Mouse (Mus musculus) hindbrain, embryonic 11.5 days (tissue): ENCODE measurements at regions not wholly inside any gene's neighbourhood (a gene's known extent, or its start where the extent isn't known, plus 50 kb on each side); places are given as distances from the start of the nearest gene placed in this dataset.

Experiments
- ATAC-seq: fragments of 200-750 bp; cut with Nextera tagmentation; 2 replicates; pipeline ENCODE4 v1.8.0; 2017; ENCODE audit warnings: mild to moderate bottlenecking, moderate TSS enrichment, moderate library complexity; ENCODE audit not compliant: low FRiP score
- DNase-seq: peaks from one replicate; pipeline ENCODE4 v3.0.0-alpha.2; 2015; ENCODE audit warnings: low spot score
- H3K27ac ChIP-seq: fragments of 300-500 bp; sonication (generic); 2 replicates; pipeline ENCODE4 v1.5.1; 2014; ENCODE audit warnings: mild to moderate bottlenecking, low read depth, low read length
- H3K27me3 ChIP-seq: fragments of 300-500 bp; sonication (generic); 2 replicates; pipeline ENCODE4 v1.6.1; 2014; ENCODE audit warnings: mild to moderate bottlenecking, low read length, moderate library complexity, mixed read lengths; ENCODE audit not compliant: control insufficient read depth, insufficient read depth
- H3K36me3 ChIP-seq: fragments of 300-500 bp; sonication (generic); 2 replicates; pipeline ENCODE4 v1.6.1; 2014; ENCODE audit warnings: mild to moderate bottlenecking, low read length, moderate library complexity, mixed read lengths; ENCODE audit not compliant: control insufficient read depth, insufficient read depth
- H3K4me1 ChIP-seq: fragments of 300-500 bp; sonication (generic); replicated peaks from 2 replicates; pipeline ENCODE4 v1.6.1; 2014; ENCODE audit warnings: low read length, mixed read lengths; ENCODE audit not compliant: control insufficient read depth, insufficient read depth
- H3K4me2 ChIP-seq: fragments of 300-500 bp; sonication (generic); replicated peaks from 2 replicates; pipeline ENCODE4 v1.6.1; 2014; ENCODE audit warnings: mild to moderate bottlenecking, low read depth, low read length
- H3K4me3 ChIP-seq: fragments of 300-500 bp; sonication (generic); 2 replicates; pipeline ENCODE4 v1.5.1; 2014; ENCODE audit warnings: low read depth, low read length
- H3K9ac ChIP-seq: fragments of 300-500 bp; sonication (generic); 2 replicates; pipeline ENCODE4 v1.6.1; 2014; ENCODE audit warnings: low read depth, low read length
- H3K9me3 ChIP-seq: fragments of 300-500 bp; sonication (generic); 2 replicates; pipeline ENCODE4 v1.6.1; 2016; ENCODE audit warnings: low read length; ENCODE audit not compliant: control insufficient read depth
- WGBS: fragments of 180-500 bp; shearing (Covaris S2); extraction: QIAGEN DNeasy Blood & Tissue Kit; methylation state at CpG from one replicate; pipeline ENCODE4 v1.1.7; 2014; 5-methylcytosine and 5-hydroxymethylcytosine counted together

GRCm38 (mm10) chr13:41694749-41695419 is 89.2 kb downstream of the Tmem170b start:
- Histone ChIP-seq H3K27me3 (no peaks in the 10 kb centered on the region), H3K27ac (no peak overlapping the region), H3K4me2 (no peak overlapping the region), H3K9me3 (no peaks in the 10 kb centered on the region), H3K9ac (no peak overlapping the region), H3K4me3 (no peak overlapping the region), H3K36me3 (no peaks in the 10 kb centered on the region), H3K4me1 (no peaks in the 10 kb centered on the region)
- no peak for ATAC-seq
- 78% methylated on average over 9 of the region's 9 CpGs for WGBS
- no peak for DNase-seq

GRCm38 (mm10) chr13:41696767-41697445 is 91.2 kb downstream of the Tmem170b start:
- Histone ChIP-seq H3K4me1 (no peaks in the 10 kb centered on the region), H3K9ac (no peak overlapping the region), H3K36me3 (no peaks in the 10 kb centered on the region), H3K9me3 (no peaks in the 10 kb centered on the region), H3K27me3 (no peaks in the 10 kb centered on the region), H3K4me3 (no peak overlapping the region), H3K4me2 (no peak overlapping the region), H3K27ac (no peak overlapping the region)
- ATAC-seq (no peak), DNase-seq (no peak)
- WGBS = 70% methylated on average over 7 of the region's 7 CpGs

GRCm38 (mm10) chr13:41701345-41701744 is 95.6 kb downstream of the Tmem170b start:
- Histone ChIP-seq H3K9me3 (no peaks in the 10 kb centered on the region), H3K4me1 (no peaks in the 10 kb centered on the region), H3K4me3 (no peak overlapping the region), H3K36me3 (no peaks in the 10 kb centered on the region), H3K4me2 (no peak overlapping the region), H3K27ac (no peak overlapping the region), H3K27me3 (no peaks in the 10 kb centered on the region), H3K9ac (no peak overlapping the region)
- DNase-seq (no peak), ATAC-seq (no peak)
- WGBS = 79% methylated on average over 3 of the region's 3 CpGs

GRCm38 (mm10) chr13:41701829-41702231 is 96.1 kb downstream of the Tmem170b start:
- H3K9me3 ChIP-seq = no peaks in the 10 kb centered on the region
- DNase-seq (no peak), ATAC-seq (no peak)
- H3K4me3 ChIP-seq = no peak overlapping the region
- H3K27ac ChIP-seq = no peak overlapping the region
- no peaks in the 10 kb centered on the region for H3K27me3 ChIP-seq
- no peak overlapping the region for H3K4me2 ChIP-seq
- 88% methylated on average over 8 of the region's 8 CpGs for WGBS
- H3K4me1 ChIP-seq = no peaks in the 10 kb centered on the region
- no peaks in the 10 kb centered on the region for H3K36me3 ChIP-seq
- H3K9ac ChIP-seq = no peak overlapping the region

GRCm38 (mm10) chr13:41703196-41703595 is 97.5 kb downstream of the Tmem170b start:
- Histone ChIP-seq H3K27ac (no peak overlapping the region), H3K36me3 (no peaks in the 10 kb centered on the region), H3K9ac (no peak overlapping the region), H3K4me3 (no peak overlapping the region), H3K9me3 (no peaks in the 10 kb centered on the region), H3K4me1 (no peaks in the 10 kb centered on the region), H3K4me2 (no peak overlapping the region), H3K27me3 (no peaks in the 10 kb centered on the region)
- DNase-seq = no peak
- ATAC-seq = no peak
- WGBS = 83% methylated on average over 2 of the region's 2 CpGs

GRCm38 (mm10) chr13:41703618-41704017 is 97.9 kb downstream of the Tmem170b start:
- no peak for ATAC-seq
- WGBS = 67% methylated on average over 8 of the region's 8 CpGs
- H3K9ac ChIP-seq = no peak overlapping the region
- no peak for DNase-seq
- no peaks in the 10 kb centered on the region for H3K9me3 ChIP-seq
- H3K36me3 ChIP-seq = no peaks in the 10 kb centered on the region
- H3K4me1 ChIP-seq = no peaks in the 10 kb centered on the region
- no peaks in the 10 kb centered on the region for H3K27me3 ChIP-seq
- H3K4me3 ChIP-seq = no peak overlapping the region
- H3K4me2 ChIP-seq = no peak overlapping the region
- no peak overlapping the region for H3K27ac ChIP-seq

GRCm38 (mm10) chr13:41704806-41705205 is 99.1 kb downstream of the Tmem170b start:
- 88% methylated on average over 2 of the region's 2 CpGs for WGBS
- no peaks in the 10 kb centered on the region for H3K4me1 ChIP-seq

GRCm38 (mm10) chr13:41705636-41706035 is 99.9 kb downstream of the Tmem170b start:
- no peak for ATAC-seq
- Histone ChIP-seq H3K9me3 (no peaks in the 10 kb centered on the region), H3K27me3 (no peaks in the 10 kb centered on the region), H3K27ac (no peak overlapping the region), H3K4me3 (no peak overlapping the region), H3K36me3 (no peaks in the 10 kb centered on the region), H3K4me2 (no peak overlapping the region), H3K4me1 (no peaks in the 10 kb centered on the region), H3K9ac (no peak overlapping the region)
- DNase-seq = no peak
- 63% methylated on average over 4 of the region's 4 CpGs for WGBS

More at GRCm38 (mm10) chr13:41704806-41705205, 99.1 kb downstream of the Tmem170b start:
- H3K4me2 ChIP-seq = no peak overlapping the region
- no peaks in the 10 kb centered on the region for H3K27me3 ChIP-seq
- no peak overlapping the region for H3K4me3 ChIP-seq
- no peak overlapping the region for H3K9ac ChIP-seq
- H3K27ac ChIP-seq = no peak overlapping the region
- DNase-seq (no peak), ATAC-seq (no peak)
- H3K9me3 ChIP-seq = no peaks in the 10 kb centered on the region
- H3K36me3 ChIP-seq = no peaks in the 10 kb centered on the region

GRCm38 (mm10) chr13:41707811-41708210 is 102.1 kb downstream of the Tmem170b start:
- Histone ChIP-seq H3K27ac (no peak overlapping the region), H3K4me2 (no peak overlapping the region), H3K9me3 (no peaks in the 10 kb centered on the region), H3K9ac (no peak overlapping the region), H3K4me1 (no peaks in the 10 kb centered on the region), H3K36me3 (no peaks in the 10 kb centered on the region), H3K4me3 (no peak overlapping the region), H3K27me3 (no peaks in the 10 kb centered on the region)
- ATAC-seq (no peak), DNase-seq (no peak)
- WGBS = 85% methylated on average over 7 of the region's 7 CpGs
